Mouse (Mus musculus) urinary bladder, postnatal 10 days (tissue): Measurements from ENCODE around the gene Serpina3k.
"Not testable (repeated sequence)": the region's sequence is repeated elsewhere in the genome, so short reads cannot be mapped to it uniquely, and the experiment has no call there.

Experiments used
- DNase-seq: peaks from one replicate; pipeline ENCODE4 v3.0.0; 2022; ENCODE audit warnings: low spot score

Gene Serpina3k

GRCm38 (mm10) chr12:104388477-104388876 lies 50.2 kb downstream of the Serpina3k start:
- no peak for DNase-seq

GRCm38 (mm10) chr12:104391057-104391456 lies 52.8 kb downstream of the Serpina3k start:
- not testable (repeated sequence) for DNase-seq
